Mouse (Mus musculus): ENCODE measurements around the gene Macrod2.

The Macrod2 gene

DNA sequence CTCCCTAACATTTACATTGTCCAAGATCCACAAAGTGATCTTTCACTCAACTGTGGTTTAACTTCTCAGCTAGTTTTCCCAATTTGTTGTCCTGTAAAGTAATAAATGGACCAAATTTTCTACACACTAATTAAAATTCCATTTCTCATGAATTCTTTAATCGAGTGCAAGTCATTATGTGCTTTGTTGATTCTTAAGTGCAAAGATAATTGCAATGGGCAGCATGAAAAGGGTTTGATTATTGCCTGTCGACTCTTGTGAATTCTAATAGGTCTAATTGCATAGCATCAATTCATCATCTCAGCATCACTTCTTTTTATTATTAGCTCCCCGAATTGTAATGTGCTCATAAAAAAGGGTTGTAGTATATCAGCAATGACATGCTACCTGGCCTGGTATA is 1095.4 kb downstream of the Macrod2 start:
- DNase-seq (ENCODE audit: low spot score): no peak

DNA sequence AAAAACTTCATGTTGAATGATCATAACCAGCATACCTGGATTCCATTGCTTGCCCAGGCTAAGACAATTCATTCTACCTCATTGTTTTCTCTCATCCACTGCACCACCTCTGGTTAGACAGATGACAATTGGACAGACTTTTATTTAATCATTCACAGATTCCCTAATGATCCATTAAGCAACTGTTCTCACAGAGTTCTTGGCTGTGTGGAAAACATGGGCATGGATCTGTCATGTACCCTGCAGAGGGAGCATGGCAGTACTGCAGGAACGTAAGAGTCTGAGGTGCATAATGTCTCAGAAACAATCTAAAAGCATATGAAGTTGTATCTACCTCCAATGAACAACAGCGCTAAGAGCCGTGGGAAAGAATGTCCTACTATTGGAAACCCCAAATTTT is 1110.3 kb downstream of the Macrod2 start:
- no peak for DNase-seq (ENCODE audit: low spot score)

DNA sequence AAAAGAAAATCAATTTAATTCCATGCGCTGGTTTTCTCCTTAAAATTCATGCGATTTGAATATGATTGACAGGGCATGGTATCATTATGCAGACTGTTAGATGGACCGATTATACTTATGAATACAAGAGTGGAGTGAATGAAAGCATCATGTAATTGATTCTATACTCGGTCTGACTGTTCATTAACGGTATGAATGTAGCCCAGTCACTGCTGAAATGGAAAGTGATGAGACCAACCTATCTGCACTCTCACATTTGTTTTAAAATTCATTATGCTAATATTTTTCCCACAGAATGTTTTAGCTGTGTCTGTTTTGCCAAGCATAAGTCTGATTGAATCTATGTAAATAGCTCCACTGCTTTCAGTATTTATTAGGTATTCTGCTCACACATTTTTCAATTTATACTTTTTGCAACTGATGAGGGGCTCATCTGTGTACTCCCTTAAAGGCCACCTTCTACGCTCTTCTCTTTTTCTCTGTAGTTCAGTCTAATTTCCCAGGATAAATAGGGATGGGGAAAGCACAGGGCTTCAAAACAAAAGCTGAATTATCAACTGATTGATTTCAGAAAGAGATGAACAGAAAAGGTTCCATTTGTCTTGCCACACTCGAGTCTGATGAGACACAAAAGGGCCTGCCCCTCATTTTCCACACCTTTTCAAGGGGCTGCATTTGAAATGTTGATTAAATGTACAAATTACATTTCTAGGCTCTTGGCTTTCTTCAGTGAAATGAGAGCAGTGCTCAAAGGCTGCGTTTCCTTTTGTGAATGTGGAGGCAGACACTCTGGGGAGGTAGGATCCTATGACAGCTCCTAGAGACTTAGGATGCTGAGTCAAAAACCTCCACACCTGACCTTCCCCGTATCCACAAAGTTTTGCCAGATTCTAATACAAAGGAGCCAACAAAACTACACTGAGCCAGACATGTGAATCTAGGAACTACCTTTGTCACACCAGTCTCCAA is 1113.1 kb downstream of the Macrod2 start:
- DNase-seq (ENCODE audit: low spot score): no peak

DNA sequence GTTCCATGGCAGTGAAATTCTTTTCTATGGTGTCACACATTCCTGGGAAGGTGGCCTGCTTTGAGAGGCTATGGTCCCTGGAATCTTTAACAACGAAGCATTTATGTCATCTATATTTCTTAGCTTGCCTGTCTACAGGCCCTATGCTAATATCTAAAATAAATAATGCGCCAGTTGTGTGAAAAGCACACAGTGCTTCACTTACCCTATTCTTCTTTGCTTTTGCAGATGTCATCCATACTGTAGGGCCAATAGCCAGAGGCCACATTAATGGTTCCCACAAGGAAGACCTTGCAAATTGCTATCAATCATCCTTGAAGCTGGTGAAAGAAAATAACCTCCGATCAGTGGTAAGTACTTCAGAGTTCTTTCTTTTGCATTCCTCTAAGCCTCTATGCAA is 1119.9 kb downstream of the Macrod2 start:
- no peak for DNase-seq (ENCODE audit: low spot score)

DNA sequence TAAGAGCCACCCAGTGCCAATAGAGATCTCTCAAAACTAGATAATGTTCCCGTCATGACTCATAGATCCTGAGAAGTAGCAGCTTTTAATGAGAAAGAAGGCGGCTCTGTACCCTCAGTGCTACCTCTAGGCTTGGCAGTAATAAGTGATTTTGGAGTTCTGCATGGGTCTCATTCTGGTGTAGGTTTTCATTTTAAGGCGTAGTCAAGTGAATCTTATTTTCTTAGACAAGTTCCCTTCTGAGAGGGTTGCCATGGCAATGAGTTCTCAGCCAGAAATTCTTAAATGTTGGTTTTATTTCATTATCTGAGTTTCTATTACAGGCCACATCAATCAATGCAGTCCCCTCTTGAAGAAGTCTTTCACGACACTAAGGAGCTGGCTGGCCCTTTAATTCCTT is 1127.0 kb downstream of the Macrod2 start:
- DNase-seq (ENCODE audit: low spot score): no peak

DNA sequence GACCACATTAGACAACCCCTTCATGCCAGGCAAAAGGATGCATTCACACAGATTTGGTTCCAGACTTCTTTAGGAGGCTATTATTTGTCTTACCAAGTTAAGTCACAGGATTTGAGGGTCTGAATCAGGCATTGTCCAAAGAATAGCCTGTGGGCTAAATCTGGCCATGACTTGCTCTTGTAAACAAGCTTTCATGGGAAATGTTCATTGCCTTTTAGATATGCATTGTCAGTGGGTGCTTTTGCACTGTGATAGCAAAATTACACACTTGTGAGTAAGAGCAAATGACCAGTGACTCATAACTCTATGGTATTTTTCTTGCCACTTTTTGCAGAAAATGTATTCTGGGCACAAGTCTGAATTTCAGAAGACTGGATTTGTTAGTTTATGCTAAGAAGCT is 1150.8 kb downstream of the Macrod2 start:
- no peak for DNase-seq (ENCODE audit: low spot score)

DNA sequence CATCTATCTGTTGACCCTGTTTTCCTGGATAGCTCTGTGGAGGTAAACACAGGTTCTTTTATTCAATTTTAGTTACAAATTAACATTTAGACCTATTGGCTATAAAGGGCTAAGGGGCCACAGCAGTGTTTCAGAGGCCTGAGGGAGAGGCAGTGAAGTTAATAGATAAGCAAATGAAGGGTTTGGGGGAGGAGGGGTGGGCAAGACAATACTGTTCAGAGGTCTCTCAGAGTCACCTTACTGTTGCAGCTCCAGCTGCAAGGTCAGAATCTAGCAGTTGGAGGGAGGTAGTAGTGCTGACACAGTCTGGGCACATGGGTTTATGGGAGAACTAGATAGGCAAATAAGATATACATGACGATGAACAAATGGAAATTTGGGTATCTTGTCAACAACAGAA is 1156.6 kb downstream of the Macrod2 start:
- no peak for DNase-seq (ENCODE audit: low spot score)

DNA sequence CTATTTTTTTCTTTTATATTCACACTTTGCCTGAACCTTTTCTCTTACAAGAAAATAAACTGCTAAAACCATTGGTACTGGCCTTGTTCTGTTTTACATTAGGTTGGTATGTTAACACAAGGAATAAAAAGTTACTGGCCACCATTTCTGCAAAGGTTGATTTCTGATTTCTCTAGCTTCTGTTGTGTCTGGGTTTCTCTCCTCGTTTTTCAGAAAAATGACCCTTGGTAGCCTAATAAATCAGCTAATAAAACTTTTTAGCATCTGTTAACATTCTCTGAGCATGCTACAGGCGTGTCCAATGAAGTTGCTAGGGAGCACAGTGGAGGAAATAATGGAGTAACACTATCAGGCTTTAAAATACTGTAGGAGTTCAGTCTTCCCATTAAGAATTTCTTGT is 1161.6 kb downstream of the Macrod2 start:
- DNase-seq (ENCODE audit: low spot score): no peak

DNA sequence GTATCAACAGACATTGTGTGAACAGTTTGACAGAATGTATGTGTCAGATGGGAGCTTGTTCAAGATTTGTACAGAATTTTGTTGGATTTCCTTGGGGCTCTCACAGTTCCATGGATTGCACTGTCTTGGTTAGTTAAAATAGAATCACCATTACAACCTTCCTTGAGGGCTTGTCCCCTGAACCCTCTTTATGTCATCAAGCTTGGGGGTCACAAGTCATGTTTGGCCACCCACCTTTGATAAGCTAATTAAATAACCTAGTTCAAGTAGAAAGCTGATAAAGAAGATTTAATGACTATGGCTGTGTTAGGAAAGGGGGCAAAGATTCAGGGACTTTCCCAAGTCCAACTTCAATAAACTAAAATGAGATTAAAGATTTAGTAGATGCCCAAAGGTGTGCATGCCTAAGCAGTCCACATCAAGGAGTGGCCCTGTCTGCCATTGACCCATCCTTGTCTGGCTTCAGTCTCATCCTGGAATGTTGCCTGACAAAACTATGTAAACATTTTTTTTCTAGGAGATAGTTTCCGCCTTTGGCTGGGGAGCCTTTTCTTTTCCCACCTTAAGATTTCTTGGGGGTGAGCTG is 1163.2 kb downstream of the Macrod2 start:
- no peak for DNase-seq (ENCODE audit: low spot score)

DNA sequence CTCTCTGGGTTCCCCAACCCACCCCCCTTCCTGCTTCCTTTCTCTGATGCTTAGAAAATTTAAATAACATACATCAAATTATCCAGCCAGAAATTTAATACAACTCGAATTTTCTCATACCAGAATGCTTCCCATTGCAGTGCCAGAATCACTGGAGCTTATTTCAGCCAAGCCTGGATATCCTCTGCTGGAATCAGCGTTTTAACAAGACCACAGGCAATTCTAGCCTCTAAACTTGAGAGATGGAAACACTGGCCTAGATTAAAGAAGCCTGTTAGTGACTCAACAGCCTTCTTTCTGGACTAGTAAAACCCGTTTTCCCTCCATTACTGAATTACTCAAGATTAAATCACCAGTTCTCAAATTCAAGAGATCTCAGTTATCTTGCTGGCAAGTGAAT is 1170.9 kb downstream of the Macrod2 start:
- DNase-seq (ENCODE audit: low spot score): no peak

DNA sequence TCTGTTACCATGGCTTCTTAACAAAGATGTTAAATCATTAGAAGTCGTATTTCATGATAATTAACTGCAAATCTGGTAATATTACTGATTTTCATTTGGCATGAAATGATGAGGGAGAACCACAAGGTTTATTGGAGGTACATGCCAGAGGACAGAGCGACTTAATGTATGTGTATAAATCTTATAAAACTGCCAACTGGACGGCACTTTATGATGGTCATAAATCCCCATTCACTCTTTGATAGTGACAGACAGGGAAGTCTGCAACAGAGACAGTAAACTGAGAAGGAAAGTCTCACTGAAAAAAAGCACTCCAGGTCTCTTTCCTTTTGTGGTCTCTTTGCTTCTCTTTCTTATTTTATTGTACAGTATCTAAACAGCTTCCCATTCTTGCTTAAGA is 1176.3 kb downstream of the Macrod2 start:
- no peak for DNase-seq (ENCODE audit: low spot score)

DNA sequence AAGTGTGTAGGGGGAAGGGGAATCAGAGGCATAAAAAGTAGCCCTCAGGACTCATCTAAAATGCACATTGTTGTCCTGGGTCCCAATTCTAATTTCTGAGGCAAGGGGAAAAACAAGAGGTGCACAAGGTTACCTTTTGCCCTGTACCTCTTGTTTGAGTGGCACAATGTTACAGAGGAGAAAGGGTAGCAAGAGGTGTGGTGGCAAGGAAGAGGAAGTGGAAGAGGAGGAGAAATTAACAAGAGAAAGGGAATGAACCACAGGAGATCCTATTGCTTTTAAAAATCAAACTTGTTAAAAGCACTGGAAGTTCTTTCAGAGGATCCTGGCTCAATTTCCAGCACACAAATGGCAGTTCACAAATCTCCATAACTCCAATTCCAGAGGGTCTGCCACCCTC is 1183.1 kb downstream of the Macrod2 start:
- no peak for DNase-seq (ENCODE audit: low spot score)

DNA sequence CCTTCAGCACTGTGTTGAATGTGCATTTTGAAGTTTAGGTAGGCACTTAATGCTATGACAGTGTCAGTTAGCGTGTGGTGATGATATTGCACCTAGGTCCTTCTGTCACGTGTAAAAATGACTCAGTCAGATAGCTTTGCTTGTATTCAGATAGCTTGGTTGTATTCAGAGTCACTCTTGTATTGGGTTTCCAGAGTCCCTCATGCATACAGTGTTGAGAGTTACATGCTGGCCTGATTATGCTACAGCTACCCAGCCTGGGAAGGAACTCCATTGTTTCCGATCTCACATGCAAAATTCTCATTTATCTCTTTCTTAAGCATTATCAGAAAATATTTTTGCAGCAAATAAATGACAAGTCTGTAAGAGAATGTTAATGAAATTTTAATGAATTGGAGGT is 1187.3 kb downstream of the Macrod2 start:
- DNase-seq (ENCODE audit: low spot score): no peak

DNA sequence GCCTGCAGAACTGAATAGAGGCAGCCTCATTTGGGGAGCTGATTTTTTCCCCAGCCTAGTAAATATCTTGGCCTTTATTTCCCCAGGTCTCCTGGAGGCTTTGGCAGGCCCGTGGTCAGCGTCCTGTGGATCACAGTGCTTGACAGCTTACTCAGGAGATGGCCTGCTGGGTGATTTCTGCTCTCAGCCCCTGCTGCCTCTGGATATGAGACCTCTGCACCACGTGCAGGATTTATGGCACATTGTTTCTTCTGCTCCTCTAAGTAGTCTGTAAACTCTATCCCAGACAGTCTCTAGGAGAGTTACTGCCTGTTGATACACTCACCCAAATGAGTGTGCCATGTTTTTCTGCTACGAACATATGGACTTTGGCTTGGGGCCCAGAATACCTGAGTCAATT is 1187.8 kb downstream of the Macrod2 start:
- no peak for DNase-seq (ENCODE audit: low spot score)

DNA sequence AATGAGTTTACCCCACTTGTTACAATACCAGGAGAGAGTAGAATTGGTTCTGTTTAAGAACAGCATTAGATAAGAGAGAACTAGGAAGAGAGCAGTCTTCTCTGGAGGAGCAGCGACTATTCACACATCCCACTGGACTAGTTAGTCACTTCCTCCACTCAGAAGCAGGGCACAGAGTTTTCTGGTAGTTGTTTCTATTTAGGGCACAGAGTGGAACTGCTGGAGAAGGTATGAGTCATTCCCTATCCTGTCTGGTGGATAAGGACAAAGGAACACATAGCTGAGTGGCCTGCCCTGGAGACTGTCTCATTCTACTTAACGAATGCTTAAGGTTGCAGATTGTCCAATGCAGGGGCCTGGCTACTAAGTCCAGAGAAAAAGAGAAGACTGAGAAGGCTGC is 1192.2 kb downstream of the Macrod2 start:
- DNase-seq (ENCODE audit: low spot score): no peak

DNA sequence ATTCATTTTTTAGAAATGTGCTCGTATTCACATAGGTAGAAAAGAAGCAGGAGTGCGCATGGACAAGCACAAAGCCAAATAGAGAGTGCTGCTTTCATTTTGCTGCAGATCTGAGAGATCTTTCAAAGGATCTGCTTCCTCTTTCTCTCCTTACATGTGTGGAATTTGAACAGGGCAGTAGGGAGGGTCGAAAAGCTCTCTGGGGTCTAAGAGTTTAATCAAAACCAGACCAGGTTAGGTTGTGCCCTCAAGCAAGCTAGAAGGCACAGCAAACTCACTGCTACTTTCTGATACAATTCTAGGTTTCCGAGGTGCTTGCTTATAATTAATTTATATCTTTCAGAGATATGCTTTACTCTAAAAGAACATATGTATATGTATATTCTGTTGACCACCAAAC is 1196.2 kb downstream of the Macrod2 start:
- DNase-seq (ENCODE audit: low spot score): no peak

DNA sequence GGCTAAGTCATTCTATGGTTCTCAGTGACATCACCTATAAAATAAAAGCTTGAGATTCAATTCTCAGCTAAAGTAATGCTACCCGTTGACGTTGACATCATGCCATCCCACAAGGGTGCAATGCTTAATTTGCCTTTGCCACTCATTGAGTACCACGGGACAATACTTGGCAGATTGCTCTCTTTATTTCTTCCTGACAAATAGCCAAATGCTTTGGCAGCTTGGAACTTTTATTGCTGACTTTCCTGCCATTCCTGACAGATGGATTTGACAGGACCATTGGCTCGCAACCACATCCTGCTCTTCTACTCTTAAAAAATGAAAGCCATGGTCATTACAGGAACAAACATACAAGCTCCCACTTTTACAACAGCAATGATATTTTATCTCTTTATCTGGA is 1199.7 kb downstream of the Macrod2 start:
- no peak for DNase-seq (ENCODE audit: low spot score)

DNA sequence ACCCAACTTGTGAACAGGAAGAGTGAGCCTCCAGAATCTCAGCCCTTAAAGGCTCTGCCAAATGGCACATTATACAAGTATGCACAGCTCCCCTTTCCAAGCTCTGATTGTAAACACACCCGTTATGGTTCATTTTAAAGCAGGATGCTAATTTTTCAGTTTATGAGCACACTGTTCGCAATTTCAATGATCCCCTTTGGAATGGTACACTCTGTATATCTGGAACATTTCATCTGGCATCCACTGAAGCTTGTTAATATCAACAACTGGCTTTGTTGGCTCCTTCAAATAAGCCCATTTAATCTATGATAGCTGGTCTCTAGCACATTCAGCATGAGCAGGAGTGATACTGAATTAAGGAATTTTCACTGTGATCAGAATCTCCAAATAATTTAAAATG is 1222.6 kb downstream of the Macrod2 start:
- no peak for DNase-seq (ENCODE audit: low spot score)

DNA sequence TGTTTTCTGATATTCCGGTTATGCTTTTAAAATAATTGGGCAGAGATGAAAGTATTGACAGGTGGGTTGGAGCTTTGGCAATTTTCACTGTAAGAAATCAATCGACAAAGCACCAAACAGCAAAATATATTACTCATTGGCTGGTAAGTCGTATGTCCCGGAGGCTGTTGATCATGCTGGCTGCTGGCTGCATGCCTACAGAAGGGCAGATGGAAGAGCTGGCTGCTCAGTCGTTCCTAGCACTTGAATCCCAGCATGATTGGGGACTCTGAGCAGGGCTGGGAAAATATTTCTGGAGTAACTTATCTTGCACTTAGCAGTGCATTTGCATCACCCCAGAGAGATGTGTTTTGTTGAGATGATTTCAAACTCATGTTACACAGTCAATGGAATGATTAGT is 1223.1 kb downstream of the Macrod2 start:
- no peak for DNase-seq (ENCODE audit: low spot score)

DNA sequence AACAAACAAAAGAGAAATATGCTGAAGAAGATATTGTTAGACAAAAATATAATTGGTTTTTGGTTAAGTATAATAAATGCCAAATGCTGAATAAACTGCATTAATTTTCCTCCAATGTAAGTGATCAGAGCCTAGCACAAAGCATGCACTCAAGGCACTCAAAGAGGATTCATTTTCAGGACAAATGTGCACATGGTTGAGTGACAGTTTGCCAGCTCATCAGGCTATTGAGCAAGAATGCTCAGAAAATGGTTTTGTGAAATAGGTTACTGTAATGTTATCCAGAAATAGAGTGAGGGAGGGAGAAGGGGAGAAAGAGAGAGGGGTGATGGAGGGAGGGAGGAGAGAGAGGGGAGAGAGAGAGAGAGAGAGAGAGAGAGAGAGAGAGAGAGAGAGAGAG is 1268.9 kb downstream of the Macrod2 start:
- no peak for DNase-seq (ENCODE audit: low spot score)

DNA sequence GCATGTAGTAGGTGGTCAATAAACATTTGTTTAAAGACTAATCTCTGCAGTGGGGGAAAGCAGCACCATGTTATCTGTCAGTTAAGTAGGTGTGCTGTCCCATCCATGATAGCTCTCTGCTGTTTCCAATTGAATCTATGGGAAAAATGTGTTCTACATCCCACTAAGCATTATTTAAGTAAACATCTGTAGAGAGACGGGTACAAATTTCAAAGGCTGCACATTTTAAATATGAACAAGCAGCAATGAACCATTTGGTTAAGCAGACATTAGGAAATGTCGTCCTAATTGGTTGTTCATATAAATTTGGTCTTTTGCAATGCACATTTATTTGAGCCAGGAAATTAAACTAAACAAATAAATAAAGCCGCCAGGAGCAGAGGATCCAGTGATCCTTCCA is 1277.7 kb downstream of the Macrod2 start:
- no peak for DNase-seq (ENCODE audit: low spot score)

DNA sequence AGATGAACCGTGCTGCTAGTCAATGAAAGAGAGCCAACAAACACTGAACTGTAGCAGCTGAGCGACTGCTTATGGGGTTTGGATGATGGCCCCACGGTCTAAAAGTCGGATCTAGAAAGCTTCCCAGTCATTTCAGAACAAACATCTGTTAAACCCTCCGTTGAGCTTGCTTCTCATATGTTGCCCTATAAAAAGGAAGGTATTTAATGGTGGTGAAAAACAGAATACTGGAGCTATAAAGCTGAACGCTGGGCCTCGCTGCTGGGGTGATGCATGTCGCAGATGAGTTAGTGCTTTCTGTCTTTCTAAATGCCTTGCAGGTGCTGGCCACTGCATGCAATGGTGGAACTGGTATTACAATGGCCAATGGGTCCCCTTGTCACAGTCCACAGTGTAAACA is 1278.3 kb downstream of the Macrod2 start:
- DNase-seq (ENCODE audit: low spot score): no peak

DNA sequence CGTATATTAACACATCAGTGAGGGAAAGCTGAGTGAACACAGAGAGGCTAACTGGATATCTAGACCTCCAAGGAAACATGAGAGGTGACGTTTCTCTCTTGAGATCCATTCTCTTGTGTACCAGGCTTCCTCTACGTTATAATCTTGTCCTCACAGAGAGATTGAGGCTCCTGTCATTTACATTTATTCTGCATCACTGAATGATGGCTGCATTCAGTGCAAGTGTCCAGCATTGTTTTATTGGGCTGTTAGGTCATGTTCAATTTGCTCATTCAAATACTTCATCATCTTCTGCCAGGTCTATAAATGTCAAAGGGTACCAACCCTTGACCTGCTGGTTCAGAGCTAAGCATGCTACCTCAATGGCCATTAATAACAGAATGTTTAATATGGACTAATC is 1302.4 kb downstream of the Macrod2 start:
- no peak for DNase-seq (ENCODE audit: low spot score)

DNA sequence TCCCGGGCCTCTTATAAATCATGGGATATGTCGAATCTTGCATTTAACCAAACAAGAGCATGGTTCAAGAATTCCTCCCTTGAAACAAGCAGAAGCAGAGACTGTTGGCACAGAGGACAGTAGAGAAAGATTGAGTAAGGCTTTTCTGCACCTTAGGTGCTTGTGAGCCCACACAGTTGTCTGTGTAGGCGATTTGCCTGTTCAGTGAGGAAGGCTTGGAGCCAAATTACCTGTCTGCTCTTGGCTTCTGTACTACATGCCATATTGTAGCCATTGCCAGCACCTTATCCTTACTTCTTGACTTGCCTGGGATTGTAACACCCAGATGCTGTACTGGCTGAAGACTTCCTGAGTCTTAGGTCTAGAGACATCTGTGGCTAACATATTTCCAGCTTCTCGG is 1303.2 kb downstream of the Macrod2 start:
- no peak for DNase-seq (ENCODE audit: low spot score)

All from urinary bladder, postnatal 10 days (tissue).